Mouse (Mus musculus) brain, embryonic 14.5 days (tissue): ENCODE results near the gene Cfap298.

Experiments
- CTCF ChIP-seq: fragments of 200-500 bp; IDR thresholded peaks from 2 replicates; pipeline ENCODE4 v1.5.1; 2012; ENCODE audit warnings: inconsistent platforms, mild to moderate bottlenecking, moderate library complexity, borderline replicate concordance; ENCODE audit not compliant: insufficient read depth, insufficient read length; ENCODE audit errors: extremely low read depth
- POLR2A ChIP-seq: fragments of 200-500 bp; IDR thresholded peaks from 2 replicates; pipeline ENCODE4 v1.6.1; 2012; ENCODE audit warnings: mild to moderate bottlenecking, inconsistent platforms, borderline replicate concordance; ENCODE audit not compliant: poor library complexity, insufficient read depth, insufficient read length, severe bottlenecking; ENCODE audit errors: extremely low read depth

GRCm38 (mm10) chr16:90893019-90893418 is 41.9 kb downstream of the Cfap298 start:
- TF ChIP-seq CTCF (no peak), POLR2A (no peak)
